Mouse (Mus musculus): ENCODE measurements around the gene Ramp1.

GRCm38 (mm10) chr1:91187315-91187714, 7.7 kb downstream of the Ramp1 start:
- TF ChIP-seq CTCF (IDR thresholded peaks at IDR 0.05; ENCODE audit: extremely low read depth, insufficient read depth, insufficient read length, insufficient replicate concordance), result no peak
- no peak for TF ChIP-seq POLR2A (IDR thresholded peaks at IDR 0.05; ENCODE audit: low read depth, low read length)
